Mouse (Mus musculus): ENCODE data around the gene Ptger1. TPM values are rescaled to one million over a fixed set of nuclear protein-coding genes. Genes with fewer than 3 reads are reported as not detected.
A peak's percentile ranks its signal among the peaks of the same experiment; 100 is the strongest.

Ptger1 gene
- polyA plus RNA-seq, 1 experiment from 2014 or later: 0.43 TPM

DNA sequence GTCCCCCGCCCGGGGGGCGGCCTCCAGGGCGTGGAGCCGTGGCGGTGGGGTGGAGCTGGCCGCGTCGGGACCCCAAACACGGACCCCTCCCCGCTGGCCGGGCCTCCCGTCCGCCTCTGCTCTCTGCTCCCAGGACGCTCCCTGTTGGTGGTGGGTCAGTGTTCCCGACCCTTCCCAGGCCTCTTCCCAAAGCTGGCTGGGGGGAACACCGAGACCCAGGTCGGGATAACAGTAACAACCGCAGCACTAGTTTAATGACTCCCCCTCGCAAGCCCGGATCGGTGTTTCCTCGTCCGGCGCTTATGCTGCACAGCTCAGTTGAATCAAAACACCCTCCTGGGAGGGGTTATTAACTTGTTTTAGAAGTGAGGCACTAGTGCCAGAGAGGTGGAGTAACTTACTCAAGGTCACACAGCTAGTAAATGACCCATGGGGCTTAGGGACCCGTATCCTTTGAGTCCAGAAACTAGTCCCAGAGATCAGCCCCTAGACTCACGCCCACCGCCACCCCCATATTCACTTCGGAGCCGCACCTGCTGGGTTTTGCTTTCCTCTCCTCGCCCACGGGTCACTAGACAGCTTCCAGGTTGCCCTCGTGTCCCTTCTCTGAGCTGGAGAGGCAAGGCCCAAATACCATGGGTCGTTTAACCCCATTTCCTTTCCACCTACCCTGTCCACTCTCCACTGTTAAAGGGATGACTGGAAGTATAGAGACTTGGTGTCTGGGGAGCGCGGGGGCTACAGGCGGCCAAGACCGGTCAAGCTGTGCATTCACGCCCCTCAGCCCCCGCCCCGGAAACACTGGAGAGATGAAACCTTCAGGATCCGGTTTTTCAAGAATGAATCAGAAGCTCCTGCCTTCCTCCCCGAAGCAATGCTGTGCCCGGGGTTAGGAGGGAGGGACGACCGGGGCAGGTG, 13.5 kb upstream of the Ptger1 start:
- Histone ChIP-seq H3K4me1 (ENCODE audit: control insufficient read depth, insufficient read depth, low read length) (peaks cover 20% of the 10 kb centered on the region), H3K27me3 (ENCODE audit: control insufficient read depth, insufficient read depth, low read length) (no peaks in the 10 kb centered on the region), H3K9ac (ENCODE audit: low read length) (peak overlapping the region; percentile 96), H3K4me2 (ENCODE audit: low read depth, low read length) (peak overlapping the region; percentile 94), H3K36me3 (ENCODE audit: control insufficient read depth, insufficient read depth) (peaks cover 4% of the 10 kb centered on the region), H3K9me3 (replicated peaks; ENCODE audit: control insufficient read depth, low read length) (no peaks in the 10 kb centered on the region), H3K27ac (ENCODE audit: low read length) (peak overlapping the region; percentile 80), H3K4me3 (ENCODE audit: low read length) (peak overlapping the region; percentile 92)
- 1% methylated on average over 46 of the region's 46 CpGs for WGBS
- ATAC-seq (replicated peaks; ENCODE audit: extremely low read depth, insufficient read depth, low FRiP score): no peak; the same call in 1 of the 2 replicates

DNA sequence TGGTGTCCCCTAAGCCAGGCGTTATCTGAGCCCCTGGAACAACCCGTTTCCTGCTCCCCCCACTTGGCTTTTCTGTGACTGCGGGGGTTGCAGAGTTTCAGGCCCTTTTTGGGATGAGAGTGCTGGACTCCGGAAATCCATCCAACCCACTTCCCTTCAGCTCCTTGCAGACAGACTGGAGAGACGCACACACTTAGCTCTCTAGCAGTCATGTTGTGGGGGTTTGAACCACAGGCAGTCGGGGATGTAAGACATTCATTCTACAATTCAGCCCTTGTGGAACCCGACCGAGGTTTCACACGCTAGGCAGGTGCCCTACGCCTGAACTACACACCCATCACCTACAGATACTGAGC, 12.8 kb upstream of the Ptger1 start:
- Histone ChIP-seq H3K4me2 (ENCODE audit: low read depth, low read length) (peak overlapping the region; percentile 94), H3K9me3 (replicated peaks; ENCODE audit: control insufficient read depth, low read length) (no peaks in the 10 kb centered on the region), H3K27ac (ENCODE audit: low read length) (peak overlapping the region; percentile 80), H3K4me1 (ENCODE audit: control insufficient read depth, insufficient read depth, low read length) (peaks cover 20% of the 10 kb centered on the region), H3K27me3 (ENCODE audit: control insufficient read depth, insufficient read depth, low read length) (no peaks in the 10 kb centered on the region), H3K9ac (ENCODE audit: low read length) (peak overlapping the region; percentile 96), H3K4me3 (ENCODE audit: low read length) (peak overlapping the region; percentile 92), H3K36me3 (ENCODE audit: control insufficient read depth, insufficient read depth) (peaks cover 4% of the 10 kb centered on the region)
- whole genome bisulfite sequencing: 29% methylated on average over 10 of the region's 10 CpGs
- ATAC-seq (replicated peaks; ENCODE audit: extremely low read depth, insufficient read depth, low FRiP score): no peak

DNA sequence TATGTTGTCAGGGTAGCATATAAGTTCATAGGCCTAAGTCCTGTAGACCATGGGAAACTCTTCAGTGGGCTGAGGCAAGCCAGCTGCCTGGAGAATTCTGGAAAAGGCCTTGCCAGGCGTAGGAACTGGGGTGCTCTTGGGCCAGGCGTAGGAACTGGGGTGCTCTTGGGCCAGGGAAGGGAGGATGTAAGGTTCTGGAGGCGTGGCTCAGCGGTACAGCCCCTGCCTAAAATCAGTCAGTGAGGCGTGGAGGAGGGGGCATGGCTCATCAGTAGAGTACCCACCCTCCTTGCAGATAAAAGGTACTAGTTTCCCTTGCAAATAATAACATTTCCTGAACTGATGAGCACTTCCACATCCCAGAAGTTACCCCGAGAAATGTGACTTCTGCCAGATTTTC, 11.8 kb upstream of the Ptger1 start:
- no peak overlapping the region for H3K4me3 ChIP-seq (ENCODE audit: low read length)
- no peak for ATAC-seq (replicated peaks; ENCODE audit: extremely low read depth, insufficient read depth, low FRiP score)
- H3K4me1 ChIP-seq (ENCODE audit: control insufficient read depth, insufficient read depth, low read length): peaks cover 20% of the 10 kb centered on the region
- no peak overlapping the region for H3K27ac ChIP-seq (ENCODE audit: low read length)
- H3K36me3 ChIP-seq (ENCODE audit: control insufficient read depth, insufficient read depth): peaks cover 4% of the 10 kb centered on the region
- WGBS: 89% methylated on average over 6 of the region's 6 CpGs
- no peak overlapping the region for H3K9ac ChIP-seq (ENCODE audit: low read length)
- H3K4me2 ChIP-seq (ENCODE audit: low read depth, low read length): no peak overlapping the region
- H3K27me3 ChIP-seq (ENCODE audit: control insufficient read depth, insufficient read depth, low read length): no peaks in the 10 kb centered on the region
- H3K9me3 ChIP-seq (replicated peaks; ENCODE audit: control insufficient read depth, low read length): no peaks in the 10 kb centered on the region

GRCm38 (mm10) chr8:83656043-83656442, 10.4 kb upstream of the Ptger1 start:
- Histone ChIP-seq H3K36me3 (ENCODE audit: control insufficient read depth, insufficient read depth) (peaks cover 4% of the 10 kb centered on the region), H3K4me3 (ENCODE audit: low read length) (no peak overlapping the region), H3K4me1 (ENCODE audit: control insufficient read depth, insufficient read depth, low read length) (peaks cover 29% of the 10 kb centered on the region), H3K9me3 (replicated peaks; ENCODE audit: control insufficient read depth, low read length) (no peaks in the 10 kb centered on the region), H3K9ac (ENCODE audit: low read length) (no peak overlapping the region), H3K4me2 (ENCODE audit: low read depth, low read length) (no peak overlapping the region), H3K27ac (ENCODE audit: low read length) (no peak overlapping the region), H3K27me3 (ENCODE audit: control insufficient read depth, insufficient read depth, low read length) (no peaks in the 10 kb centered on the region)
- ATAC-seq (replicated peaks; ENCODE audit: extremely low read depth, insufficient read depth, low FRiP score): no peak
- WGBS: 91% methylated on average over 9 of the region's 9 CpGs

DNA sequence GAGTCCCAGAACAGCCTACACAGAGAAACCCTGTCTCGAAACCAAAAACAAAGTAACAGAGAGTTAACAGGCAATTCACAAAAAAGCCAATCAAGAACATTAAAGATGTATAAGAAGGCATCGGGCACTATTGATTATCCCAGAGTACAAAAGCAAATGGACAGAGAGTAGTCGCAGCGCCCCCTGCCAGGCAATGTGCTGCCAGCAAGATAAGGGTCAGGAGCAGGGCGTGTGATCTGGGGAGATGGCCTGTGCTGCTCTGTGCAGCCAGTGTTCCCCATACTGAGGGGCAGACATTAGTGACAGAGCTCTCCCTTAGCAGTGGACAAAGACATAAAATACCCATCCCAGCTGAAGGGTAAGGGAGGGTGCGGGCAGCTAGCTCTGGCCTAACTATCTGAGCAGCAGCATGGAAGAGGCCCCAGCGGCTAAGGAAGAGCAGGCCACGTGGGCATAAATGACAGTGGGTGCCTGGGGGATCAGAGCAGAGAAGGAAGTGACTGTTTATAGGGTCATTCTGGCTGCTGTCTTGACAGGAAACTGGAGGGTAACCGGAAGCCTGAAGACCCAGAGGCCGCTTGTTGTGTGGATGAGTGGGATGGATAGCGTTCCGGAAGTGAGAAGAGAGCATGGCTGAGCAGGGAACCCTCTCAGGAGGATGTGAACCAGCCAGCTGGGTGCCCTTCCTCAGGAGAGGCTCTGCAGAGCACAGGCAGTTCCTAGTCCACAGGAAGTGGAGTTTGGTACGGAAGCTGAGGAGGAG, 9.8 kb upstream of the Ptger1 start:
- 65% methylated on average over 13 of the region's 13 CpGs for WGBS
- Histone ChIP-seq H3K9ac (ENCODE audit: low read length) (no peak overlapping the region), H3K4me3 (ENCODE audit: low read length) (no peak overlapping the region), H3K27ac (ENCODE audit: low read length) (peak overlapping the region; percentile 41; the same call in 1 of the 2 replicates), H3K4me2 (ENCODE audit: low read depth, low read length) (no peak overlapping the region), H3K27me3 (ENCODE audit: control insufficient read depth, insufficient read depth, low read length) (no peaks in the 10 kb centered on the region), H3K36me3 (ENCODE audit: control insufficient read depth, insufficient read depth) (peaks cover 4% of the 10 kb centered on the region), H3K4me1 (ENCODE audit: control insufficient read depth, insufficient read depth, low read length) (peaks cover 33% of the 10 kb centered on the region), H3K9me3 (replicated peaks; ENCODE audit: control insufficient read depth, low read length) (no peaks in the 10 kb centered on the region)
- no peak for ATAC-seq (replicated peaks; ENCODE audit: extremely low read depth, insufficient read depth, low FRiP score)

GRCm38 (mm10) chr8:83660545-83660944, 5.9 kb upstream of the Ptger1 start:
- Histone ChIP-seq H3K4me1 (ENCODE audit: control insufficient read depth, insufficient read depth, low read length) (peaks cover 29% of the 10 kb centered on the region), H3K4me2 (ENCODE audit: low read depth, low read length) (peak overlapping the region; percentile 52), H3K4me3 (ENCODE audit: low read length) (no peak overlapping the region), H3K36me3 (ENCODE audit: control insufficient read depth, insufficient read depth) (peaks cover 7% of the 10 kb centered on the region), H3K27me3 (ENCODE audit: control insufficient read depth, insufficient read depth, low read length) (no peaks in the 10 kb centered on the region), H3K27ac (ENCODE audit: low read length) (no peak overlapping the region), H3K9me3 (replicated peaks; ENCODE audit: control insufficient read depth, low read length) (no peaks in the 10 kb centered on the region), H3K9ac (ENCODE audit: low read length) (peak overlapping the region; percentile 32; the same call in 1 of the 2 replicates)
- no peak for ATAC-seq (replicated peaks; ENCODE audit: extremely low read depth, insufficient read depth, low FRiP score)
- 13% methylated on average over 8 of the region's 8 CpGs for WGBS

- no peaks in the 10 kb centered on the region for H3K9me3 ChIP-seq (replicated peaks; ENCODE audit: control insufficient read depth, low read length)
- no peak for ATAC-seq (replicated peaks; ENCODE audit: extremely low read depth, insufficient read depth, low FRiP score)
- H3K4me1 ChIP-seq (ENCODE audit: control insufficient read depth, insufficient read depth, low read length): peaks cover 30% of the 10 kb centered on the region
These were observed 5.3 kb upstream of the Ptger1 start for GRCm38 (mm10) chr8:83660995-83661680.

GRCm38 (mm10) chr8:83662421-83662826, 4.1 kb upstream of the Ptger1 start:
- peaks cover 38% of the 10 kb centered on the region for H3K4me1 ChIP-seq (ENCODE audit: control insufficient read depth, insufficient read depth, low read length)
- peak; percentile 50 for ATAC-seq (replicated peaks; ENCODE audit: extremely low read depth, insufficient read depth, low FRiP score)
- peak overlapping the region; percentile 57 for H3K9ac ChIP-seq (ENCODE audit: low read length)
- H3K27ac ChIP-seq (ENCODE audit: low read length): peak overlapping the region; percentile 28; the same call in 1 of the 2 replicates
- WGBS: 2% methylated on average over 4 of the region's 4 CpGs
- H3K36me3 ChIP-seq (ENCODE audit: control insufficient read depth, insufficient read depth): peaks cover 7% of the 10 kb centered on the region; the same call in 1 of the 2 replicates
- H3K4me3 ChIP-seq (ENCODE audit: low read length): no peak overlapping the region
- no peaks in the 10 kb centered on the region for H3K9me3 ChIP-seq (replicated peaks; ENCODE audit: control insufficient read depth, low read length)
- H3K4me2 ChIP-seq (ENCODE audit: low read depth, low read length): peak overlapping the region; percentile 29; the same call in 1 of the 2 replicates
- no peaks in the 10 kb centered on the region for H3K27me3 ChIP-seq (ENCODE audit: control insufficient read depth, insufficient read depth, low read length)

More at GRCm38 (mm10) chr8:83660995-83661680, 5.3 kb upstream of the Ptger1 start:
- WGBS: 21% methylated on average over 22 of the region's 22 CpGs
- H3K36me3 ChIP-seq (ENCODE audit: control insufficient read depth, insufficient read depth): peaks cover 7% of the 10 kb centered on the region
- peak overlapping the region; percentile 32; the same call in 1 of the 2 replicates for H3K9ac ChIP-seq (ENCODE audit: low read length)
- peak overlapping the region; percentile 6; the same call in 1 of the 2 replicates for H3K4me3 ChIP-seq (ENCODE audit: low read length)
- H3K27me3 ChIP-seq (ENCODE audit: control insufficient read depth, insufficient read depth, low read length): no peaks in the 10 kb centered on the region
- H3K4me2 ChIP-seq (ENCODE audit: low read depth, low read length): peak overlapping the region; percentile 52
- H3K27ac ChIP-seq (ENCODE audit: low read length): no peak overlapping the region

Measured in heart, embryonic 16.5 days (tissue).